Mouse (Mus musculus): ENCODE results near the gene 1700018B08Rik. TPM values are rescaled to one million over a fixed set of nuclear protein-coding genes. Genes with fewer than 3 reads are reported as not detected.

The 1700018B08Rik gene
- polyA plus RNA-seq, 1 experiment from 2014 or later, result not detected

GRCm38 (mm10) chr8:121552506-121552905, 8.4 kb upstream of the 1700018B08Rik start:
- no peaks in the 10 kb centered on the region for H3K27me3 ChIP-seq (replicated peaks; ENCODE audit: control insufficient read depth, insufficient read depth, low read length)
- ATAC-seq, result no peak
- peaks cover 23% of the 10 kb centered on the region for H3K36me3 ChIP-seq (ENCODE audit: control insufficient read depth, insufficient read depth)

GRCm38 (mm10) chr8:121551065-121551985, 7.2 kb upstream of the 1700018B08Rik start:
- no peak overlapping the region for H3K27ac ChIP-seq (ENCODE audit: low read length)
- 75% methylated on average over 24 of the region's 24 CpGs for WGBS
- no peaks in the 10 kb centered on the region for H3K9me3 ChIP-seq (ENCODE audit: control insufficient read depth, low read length)
- no peak overlapping the region for H3K4me2 ChIP-seq (ENCODE audit: low read length)
- no peaks in the 10 kb centered on the region for H3K27me3 ChIP-seq (replicated peaks; ENCODE audit: control insufficient read depth, insufficient read depth, low read length)
- H3K9ac ChIP-seq (replicated peaks; ENCODE audit: low read depth, low read length), result no peak overlapping the region
- no peak for ATAC-seq
- H3K4me1 ChIP-seq (replicated peaks; ENCODE audit: control insufficient read depth, insufficient read depth, low read length), result no peaks in the 10 kb centered on the region; the same call in 1 of the 2 replicates
- peaks cover 23% of the 10 kb centered on the region for H3K36me3 ChIP-seq (ENCODE audit: control insufficient read depth, insufficient read depth)
- no peak overlapping the region for H3K4me3 ChIP-seq (replicated peaks; ENCODE audit: low read length)

More at GRCm38 (mm10) chr8:121552506-121552905, 8.4 kb upstream of the 1700018B08Rik start:
- Histone ChIP-seq H3K4me3 (replicated peaks; ENCODE audit: low read length) (no peak overlapping the region), H3K4me2 (ENCODE audit: low read length) (no peak overlapping the region), H3K27ac (ENCODE audit: low read length) (no peak overlapping the region), H3K4me1 (replicated peaks; ENCODE audit: control insufficient read depth, insufficient read depth, low read length) (no peaks in the 10 kb centered on the region), H3K9me3 (ENCODE audit: control insufficient read depth, low read length) (no peaks in the 10 kb centered on the region), H3K9ac (replicated peaks; ENCODE audit: low read depth, low read length) (no peak overlapping the region)
- 86% methylated on average over 9 of the region's 9 CpGs for WGBS

- Histone ChIP-seq H3K4me1 (replicated peaks; ENCODE audit: control insufficient read depth, insufficient read depth, low read length) (no peaks in the 10 kb centered on the region; the same call in 1 of the 2 replicates), H3K4me3 (replicated peaks; ENCODE audit: low read length) (no peak overlapping the region), H3K27ac (ENCODE audit: low read length) (no peak overlapping the region), H3K9ac (replicated peaks; ENCODE audit: low read depth, low read length) (no peak overlapping the region), H3K4me2 (ENCODE audit: low read length) (no peak overlapping the region), H3K9me3 (ENCODE audit: control insufficient read depth, low read length) (no peaks in the 10 kb centered on the region), H3K27me3 (replicated peaks; ENCODE audit: control insufficient read depth, insufficient read depth, low read length) (no peaks in the 10 kb centered on the region), H3K36me3 (ENCODE audit: control insufficient read depth, insufficient read depth) (peaks cover 23% of the 10 kb centered on the region)
- ATAC-seq, result no peak
- WGBS, result 86% methylated on average over 6 of the region's 6 CpGs
Measured at GRCm38 (mm10) chr8:121550056-121550455, 5.9 kb upstream of the 1700018B08Rik start.

DNA sequence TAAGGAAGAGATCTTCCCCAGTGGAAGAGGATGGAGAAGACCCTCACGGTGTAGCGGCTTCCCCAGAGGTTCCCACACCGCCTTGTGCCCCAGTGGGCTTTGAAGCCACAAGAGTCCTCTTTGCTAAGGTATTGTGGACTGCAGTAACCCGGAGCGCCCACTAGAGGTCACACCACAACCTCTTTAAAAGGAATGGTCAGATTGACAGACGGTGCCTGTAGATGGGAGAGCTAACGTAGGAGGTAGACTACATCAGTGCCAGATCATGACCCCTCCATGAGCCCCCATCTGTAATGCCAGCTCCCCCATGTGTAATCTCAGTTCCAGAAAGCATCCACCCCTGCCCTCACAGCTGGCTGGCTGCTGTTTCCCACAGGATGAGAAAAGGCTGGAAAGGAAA, 3.0 kb upstream of the 1700018B08Rik start:
- Histone ChIP-seq H3K27me3 (replicated peaks; ENCODE audit: control insufficient read depth, insufficient read depth, low read length) (no peaks in the 10 kb centered on the region), H3K4me1 (replicated peaks; ENCODE audit: control insufficient read depth, insufficient read depth, low read length) (no peaks in the 10 kb centered on the region; the same call in 1 of the 2 replicates), H3K4me2 (ENCODE audit: low read length) (no peak overlapping the region), H3K9me3 (ENCODE audit: control insufficient read depth, low read length) (no peaks in the 10 kb centered on the region), H3K4me3 (replicated peaks; ENCODE audit: low read length) (no peak overlapping the region), H3K9ac (replicated peaks; ENCODE audit: low read depth, low read length) (no peak overlapping the region), H3K36me3 (ENCODE audit: control insufficient read depth, insufficient read depth) (peaks cover 14% of the 10 kb centered on the region), H3K27ac (ENCODE audit: low read length) (no peak overlapping the region)
- peak; percentile 65 for ATAC-seq
- 4% methylated on average over 7 of the region's 7 CpGs for WGBS

- H3K36me3 ChIP-seq (ENCODE audit: control insufficient read depth, insufficient read depth), result no peaks in the 10 kb centered on the region
- H3K27ac ChIP-seq (ENCODE audit: low read length), result no peak overlapping the region
- H3K9ac ChIP-seq (replicated peaks; ENCODE audit: low read depth, low read length), result no peak overlapping the region
- H3K4me1 ChIP-seq (replicated peaks; ENCODE audit: control insufficient read depth, insufficient read depth, low read length), result no peaks in the 10 kb centered on the region; the same call in 1 of the 2 replicates
- H3K9me3 ChIP-seq (ENCODE audit: control insufficient read depth, low read length), result no peaks in the 10 kb centered on the region
- no peak overlapping the region for H3K4me2 ChIP-seq (ENCODE audit: low read length)
- WGBS, result 86% methylated on average over 11 of the region's 11 CpGs
- no peaks in the 10 kb centered on the region for H3K27me3 ChIP-seq (replicated peaks; ENCODE audit: control insufficient read depth, insufficient read depth, low read length)
- H3K4me3 ChIP-seq (replicated peaks; ENCODE audit: low read length), result no peak overlapping the region
- ATAC-seq, result no peak
Measured at GRCm38 (mm10) chr8:121544936-121545335, 816 bp upstream of the 1700018B08Rik start.

DNA sequence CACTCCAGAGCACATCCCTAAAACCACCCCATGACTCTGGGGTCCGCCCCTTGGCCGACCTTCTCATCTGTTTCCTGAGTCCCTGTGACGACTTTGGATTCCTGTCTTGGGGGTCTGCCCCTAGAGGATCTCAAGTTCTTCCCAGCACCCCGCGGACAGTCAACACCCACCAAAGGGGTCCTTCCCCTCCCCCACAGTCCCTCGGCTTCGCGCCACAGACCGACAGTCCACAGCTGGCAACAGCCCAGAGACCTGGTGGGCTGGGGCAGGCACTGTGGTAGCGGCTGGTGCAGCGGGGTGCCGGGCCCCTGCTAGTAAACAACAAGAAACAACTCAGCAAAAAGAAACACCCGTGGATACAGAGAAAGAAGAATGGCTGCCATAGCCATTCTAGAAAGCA, 1.2 kb downstream of the 1700018B08Rik start:
- Histone ChIP-seq H3K4me2 (ENCODE audit: low read length) (no peak overlapping the region), H3K27ac (ENCODE audit: low read length) (no peak overlapping the region), H3K4me3 (replicated peaks; ENCODE audit: low read length) (no peak overlapping the region), H3K9me3 (ENCODE audit: control insufficient read depth, low read length) (no peaks in the 10 kb centered on the region), H3K36me3 (ENCODE audit: control insufficient read depth, insufficient read depth) (no peaks in the 10 kb centered on the region), H3K4me1 (replicated peaks; ENCODE audit: control insufficient read depth, insufficient read depth, low read length) (no peaks in the 10 kb centered on the region; the same call in 1 of the 2 replicates), H3K27me3 (replicated peaks; ENCODE audit: control insufficient read depth, insufficient read depth, low read length) (no peaks in the 10 kb centered on the region), H3K9ac (replicated peaks; ENCODE audit: low read depth, low read length) (no peak overlapping the region)
- ATAC-seq, result no peak
- 63% methylated on average over 13 of the region's 13 CpGs for WGBS

DNA sequence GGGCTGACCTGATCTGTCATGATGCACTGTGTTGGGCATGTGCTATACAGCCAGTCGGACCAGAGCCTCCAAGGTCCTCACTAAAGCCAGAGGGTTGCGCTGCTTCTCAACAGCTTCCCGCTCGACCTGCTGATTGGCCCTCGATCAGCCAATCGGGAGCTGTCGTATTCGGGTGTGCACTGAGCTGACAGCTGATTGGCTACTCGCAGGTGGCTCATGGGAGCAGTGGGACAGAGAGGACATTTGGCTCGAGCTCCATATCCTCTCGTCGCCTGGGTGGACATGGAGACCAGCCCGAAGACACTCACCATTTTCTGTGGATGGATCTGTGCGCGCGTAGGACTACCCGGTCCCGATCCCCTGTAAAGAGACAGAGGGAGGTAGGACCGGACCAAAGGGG, 2.3 kb downstream of the 1700018B08Rik start:
- H3K9ac ChIP-seq (replicated peaks; ENCODE audit: low read depth, low read length), result no peak overlapping the region
- no peaks in the 10 kb centered on the region for H3K9me3 ChIP-seq (ENCODE audit: control insufficient read depth, low read length)
- no peaks in the 10 kb centered on the region for H3K36me3 ChIP-seq (ENCODE audit: control insufficient read depth, insufficient read depth)
- H3K27ac ChIP-seq (ENCODE audit: low read length), result no peak overlapping the region
- no peak overlapping the region for H3K4me3 ChIP-seq (replicated peaks; ENCODE audit: low read length)
- no peaks in the 10 kb centered on the region for H3K27me3 ChIP-seq (replicated peaks; ENCODE audit: control insufficient read depth, insufficient read depth, low read length)
- H3K4me1 ChIP-seq (replicated peaks; ENCODE audit: control insufficient read depth, insufficient read depth, low read length), result no peaks in the 10 kb centered on the region
- no peak for ATAC-seq
- H3K4me2 ChIP-seq (ENCODE audit: low read length), result no peak overlapping the region
- 77% methylated on average over 19 of the region's 19 CpGs for WGBS

DNA sequence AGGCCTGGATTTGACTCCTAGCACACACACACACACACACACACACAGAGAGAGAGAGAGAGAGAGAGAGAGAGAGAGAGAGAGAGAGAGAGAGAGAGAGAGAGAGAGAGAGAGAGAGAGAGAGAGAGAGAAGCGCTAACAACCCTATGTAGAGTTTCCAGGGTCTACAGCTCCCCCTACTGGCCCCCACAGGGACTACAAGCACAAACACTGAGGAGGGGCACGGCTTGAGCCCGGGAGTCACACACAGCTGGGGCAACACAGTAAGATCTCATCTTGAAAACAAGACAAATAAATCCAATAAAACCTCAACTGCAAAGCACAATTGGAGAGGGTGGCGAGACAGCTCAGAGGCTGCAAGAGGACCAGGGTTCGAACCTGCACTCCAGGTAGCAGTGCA, 11.7 kb downstream of the 1700018B08Rik start:
- no peak overlapping the region for H3K4me2 ChIP-seq (ENCODE audit: low read length)
- no peaks in the 10 kb centered on the region for H3K36me3 ChIP-seq (ENCODE audit: control insufficient read depth, insufficient read depth)
- H3K27ac ChIP-seq (ENCODE audit: low read length), result no peak overlapping the region
- H3K27me3 ChIP-seq (replicated peaks; ENCODE audit: control insufficient read depth, insufficient read depth, low read length), result no peaks in the 10 kb centered on the region
- no peak overlapping the region for H3K4me3 ChIP-seq (replicated peaks; ENCODE audit: low read length)
- ATAC-seq, result no peak
- no peaks in the 10 kb centered on the region for H3K4me1 ChIP-seq (replicated peaks; ENCODE audit: control insufficient read depth, insufficient read depth, low read length)
- WGBS, result 41% methylated on average over 5 of the region's 5 CpGs
- no peaks in the 10 kb centered on the region for H3K9me3 ChIP-seq (ENCODE audit: control insufficient read depth, low read length)
- no peak overlapping the region for H3K9ac ChIP-seq (replicated peaks; ENCODE audit: low read depth, low read length)

DNA sequence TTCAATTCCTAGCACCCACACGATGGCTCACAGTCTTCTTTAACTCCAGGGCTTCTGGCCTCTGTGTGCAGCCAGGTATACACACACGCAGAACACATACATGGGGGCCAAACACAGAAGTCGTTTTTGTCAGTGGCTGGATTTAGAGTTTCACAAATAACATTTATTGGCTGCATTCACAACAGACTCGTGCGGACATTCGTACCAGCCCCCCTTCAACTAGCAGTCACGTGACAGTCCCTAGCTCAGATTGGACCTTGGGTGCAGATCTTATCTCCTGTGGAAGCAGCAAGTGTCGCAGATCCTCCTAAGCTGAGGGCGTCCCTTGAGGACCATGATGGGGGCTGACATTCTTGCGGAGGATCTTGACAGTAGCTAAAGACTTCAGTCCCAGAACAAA, 13.5 kb downstream of the 1700018B08Rik start:
- Histone ChIP-seq H3K4me3 (replicated peaks; ENCODE audit: low read length) (no peak overlapping the region), H3K9ac (replicated peaks; ENCODE audit: low read depth, low read length) (no peak overlapping the region), H3K9me3 (ENCODE audit: control insufficient read depth, low read length) (no peaks in the 10 kb centered on the region), H3K36me3 (ENCODE audit: control insufficient read depth, insufficient read depth) (no peaks in the 10 kb centered on the region), H3K27me3 (replicated peaks; ENCODE audit: control insufficient read depth, insufficient read depth, low read length) (no peaks in the 10 kb centered on the region), H3K4me1 (replicated peaks; ENCODE audit: control insufficient read depth, insufficient read depth, low read length) (no peaks in the 10 kb centered on the region), H3K4me2 (ENCODE audit: low read length) (no peak overlapping the region), H3K27ac (ENCODE audit: low read length) (no peak overlapping the region)
- ATAC-seq, result no peak
- 86% methylated on average over 10 of the region's 10 CpGs for WGBS
